Mouse (Mus musculus) naive thymus-derived CD4-positive, alpha-beta T cell, adult 2 months (primary cell): ENCODE results near the gene Dock4.
A peak's percentile ranks its signal among the peaks of the same experiment; 100 is the strongest.

Experiments
- DNase-seq: peaks from one replicate; pipeline ENCODE4 v3.0.0-alpha.2; 2011; ENCODE audit warnings: low read depth

Gene Dock4

GRCm38 (mm10) chr12:40508416-40508815 lies 62.7 kb downstream of the Dock4 start:
- no peak for DNase-seq

GRCm38 (mm10) chr12:40511643-40512369 lies 66.1 kb downstream of the Dock4 start:
- DNase-seq: no peak

GRCm38 (mm10) chr12:40512370-40512693 lies 66.6 kb downstream of the Dock4 start:
- no peak for DNase-seq

- DNase-seq: no peak
Measured at GRCm38 (mm10) chr12:40512994-40513393, 67.2 kb downstream of the Dock4 start.

- DNase-seq: no peak
Measured at GRCm38 (mm10) chr12:40514021-40514420, 68.3 kb downstream of the Dock4 start.

GRCm38 (mm10) chr12:40522468-40522867 lies 76.7 kb downstream of the Dock4 start:
- DNase-seq: no peak

- DNase-seq: no peak
Measured at GRCm38 (mm10) chr12:40523020-40523419, 77.3 kb downstream of the Dock4 start.

GRCm38 (mm10) chr12:40525045-40525444 lies 79.3 kb downstream of the Dock4 start:
- no peak for DNase-seq

GRCm38 (mm10) chr12:40535655-40536618 lies 90.2 kb downstream of the Dock4 start:
- peak; percentile 88 for DNase-seq

GRCm38 (mm10) chr12:40537826-40538225 lies 92.1 kb downstream of the Dock4 start:
- no peak for DNase-seq

- no peak for DNase-seq
Measured at GRCm38 (mm10) chr12:40538318-40538717, 92.6 kb downstream of the Dock4 start.

GRCm38 (mm10) chr12:40538780-40539179 lies 93.0 kb downstream of the Dock4 start:
- DNase-seq: no peak

GRCm38 (mm10) chr12:40544273-40544672 lies 98.5 kb downstream of the Dock4 start:
- no peak for DNase-seq

GRCm38 (mm10) chr12:40546827-40547226 lies 101.1 kb downstream of the Dock4 start:
- DNase-seq: no peak

- DNase-seq: no peak
Measured at GRCm38 (mm10) chr12:40551317-40551716, 105.6 kb downstream of the Dock4 start.

- no peak for DNase-seq
Measured at GRCm38 (mm10) chr12:40552201-40552600, 106.4 kb downstream of the Dock4 start.

GRCm38 (mm10) chr12:40553929-40554328 lies 108.2 kb downstream of the Dock4 start:
- DNase-seq: no peak

GRCm38 (mm10) chr12:40554941-40555511 lies 109.3 kb downstream of the Dock4 start:
- DNase-seq: no peak

GRCm38 (mm10) chr12:40558600-40558999 lies 112.8 kb downstream of the Dock4 start:
- DNase-seq: no peak

- DNase-seq: peak; percentile 46
Measured at GRCm38 (mm10) chr12:40559103-40559502, 113.4 kb downstream of the Dock4 start.

GRCm38 (mm10) chr12:40563703-40564102 lies 118.0 kb downstream of the Dock4 start:
- no peak for DNase-seq

GRCm38 (mm10) chr12:40564261-40564660 lies 118.5 kb downstream of the Dock4 start:
- DNase-seq: no peak

GRCm38 (mm10) chr12:40568365-40568885 lies 122.7 kb downstream of the Dock4 start:
- no peak for DNase-seq
